Mouse (Mus musculus): Measurements from ENCODE around the gene Rab36. TPM values are rescaled to one million over a fixed set of nuclear protein-coding genes. Genes with fewer than 3 reads are reported as not detected.

The Rab36 gene
- total and polyA plus RNA-seq, 2 experiments, result 0.18 to 0.70 TPM

- WGBS, result 18% methylated on average over 17 of the region's 17 CpGs
- no peaks in the 10 kb centered on the region for H3K79me2 ChIP-seq (ENCODE audit: control insufficient read depth, insufficient read depth, low read length)
- no peak overlapping the region for H3K27ac ChIP-seq (replicated peaks; ENCODE audit: insufficient read depth, low read depth, low read length)
- no peaks in the 10 kb centered on the region for H3K27me3 ChIP-seq (ENCODE audit: control insufficient read depth, insufficient read depth, low read length)
- no peak overlapping the region for H3K9ac ChIP-seq (ENCODE audit: low read depth, low read length)
- H3K36me3 ChIP-seq (ENCODE audit: control insufficient read depth, insufficient read depth, low read length), result no peaks in the 10 kb centered on the region
- H3K4me1 ChIP-seq (ENCODE audit: control insufficient read depth, insufficient read depth, low read length), result no peaks in the 10 kb centered on the region
- TF ChIP-seq POLR2A (IDR thresholded peaks at IDR 0.05; ENCODE audit: extremely low read depth, insufficient read depth, low read length) (no peak), CTCF (IDR thresholded peaks at IDR 0.05; ENCODE audit: low read depth, low read length) (no peak)
- H3K4me3 ChIP-seq (ENCODE audit: insufficient read depth, low read depth, low read length), result no peak overlapping the region
- no peak for DNase-seq (ENCODE audit: extremely low read depth, low read depth, low spot score)
Measured at GRCm38 (mm10) chr10:74995377-74995776, 41.5 kb upstream of the Rab36 start.

GRCm38 (mm10) chr10:75001391-75001790, 35.5 kb upstream of the Rab36 start:
- WGBS, result 90% methylated on average over 8 of the region's 8 CpGs
- H3K27ac ChIP-seq (replicated peaks; ENCODE audit: insufficient read depth, low read depth, low read length), result no peak overlapping the region
- TF ChIP-seq CTCF (IDR thresholded peaks at IDR 0.05; ENCODE audit: low read depth, low read length) (no peak), POLR2A (IDR thresholded peaks at IDR 0.05; ENCODE audit: extremely low read depth, insufficient read depth, low read length) (no peak)
- no peak for DNase-seq (ENCODE audit: extremely low read depth, low read depth, low spot score)
- no peak overlapping the region for H3K4me3 ChIP-seq (ENCODE audit: insufficient read depth, low read depth, low read length)
- no peaks in the 10 kb centered on the region for H3K4me1 ChIP-seq (ENCODE audit: control insufficient read depth, insufficient read depth, low read length)
- H3K36me3 ChIP-seq (ENCODE audit: control insufficient read depth, insufficient read depth, low read length), result no peaks in the 10 kb centered on the region
- H3K27me3 ChIP-seq (ENCODE audit: control insufficient read depth, insufficient read depth, low read length), result no peaks in the 10 kb centered on the region
- no peak overlapping the region for H3K9ac ChIP-seq (ENCODE audit: low read depth, low read length)
- no peaks in the 10 kb centered on the region for H3K79me2 ChIP-seq (ENCODE audit: control insufficient read depth, insufficient read depth, low read length)

GRCm38 (mm10) chr10:75004067-75004466, 32.8 kb upstream of the Rab36 start:
- H3K4me3 ChIP-seq (ENCODE audit: insufficient read depth, low read depth, low read length), result no peak overlapping the region
- 38% methylated on average over 3 of the region's 3 CpGs for WGBS
- H3K27me3 ChIP-seq (ENCODE audit: control insufficient read depth, insufficient read depth, low read length), result no peaks in the 10 kb centered on the region
- H3K9ac ChIP-seq (ENCODE audit: low read depth, low read length), result no peak overlapping the region
- H3K36me3 ChIP-seq (ENCODE audit: control insufficient read depth, insufficient read depth, low read length), result no peaks in the 10 kb centered on the region
- H3K27ac ChIP-seq (replicated peaks; ENCODE audit: insufficient read depth, low read depth, low read length), result no peak overlapping the region
- no peak for TF ChIP-seq POLR2A (IDR thresholded peaks at IDR 0.05; ENCODE audit: extremely low read depth, insufficient read depth, low read length)
- no peak for TF ChIP-seq CTCF (IDR thresholded peaks at IDR 0.05; ENCODE audit: low read depth, low read length)
- H3K4me1 ChIP-seq (ENCODE audit: control insufficient read depth, insufficient read depth, low read length), result no peaks in the 10 kb centered on the region
- DNase-seq (ENCODE audit: extremely low read depth, low read depth, low spot score), result no peak
- no peaks in the 10 kb centered on the region for H3K79me2 ChIP-seq (ENCODE audit: control insufficient read depth, insufficient read depth, low read length)

GRCm38 (mm10) chr10:75006889-75007662, 29.8 kb upstream of the Rab36 start:
- H3K79me2 ChIP-seq (ENCODE audit: control insufficient read depth, insufficient read depth, low read length), result no peaks in the 10 kb centered on the region
- no peaks in the 10 kb centered on the region for H3K27me3 ChIP-seq (ENCODE audit: control insufficient read depth, insufficient read depth, low read length)
- H3K27ac ChIP-seq (replicated peaks; ENCODE audit: insufficient read depth, low read depth, low read length), result no peak overlapping the region
- TF ChIP-seq POLR2A (IDR thresholded peaks at IDR 0.05; ENCODE audit: extremely low read depth, insufficient read depth, low read length) (no peak), CTCF (IDR thresholded peaks at IDR 0.05; ENCODE audit: low read depth, low read length) (no peak)
- DNase-seq (ENCODE audit: extremely low read depth, low read depth, low spot score), result no peak
- no peaks in the 10 kb centered on the region for H3K4me1 ChIP-seq (ENCODE audit: control insufficient read depth, insufficient read depth, low read length)
- no peak overlapping the region for H3K4me3 ChIP-seq (ENCODE audit: insufficient read depth, low read depth, low read length)
- 87% methylated on average over 8 of the region's 8 CpGs for WGBS
- H3K36me3 ChIP-seq (ENCODE audit: control insufficient read depth, insufficient read depth, low read length), result no peaks in the 10 kb centered on the region
- H3K9ac ChIP-seq (ENCODE audit: low read depth, low read length), result no peak overlapping the region

- H3K36me3 ChIP-seq (ENCODE audit: control insufficient read depth, insufficient read depth, low read length), result no peaks in the 10 kb centered on the region
- no peaks in the 10 kb centered on the region for H3K27me3 ChIP-seq (ENCODE audit: control insufficient read depth, insufficient read depth, low read length)
- H3K79me2 ChIP-seq (ENCODE audit: control insufficient read depth, insufficient read depth, low read length), result no peaks in the 10 kb centered on the region
- no peak overlapping the region for H3K4me3 ChIP-seq (ENCODE audit: insufficient read depth, low read depth, low read length)
- no peak overlapping the region for H3K27ac ChIP-seq (replicated peaks; ENCODE audit: insufficient read depth, low read depth, low read length)
- DNase-seq (ENCODE audit: extremely low read depth, low read depth, low spot score), result no peak
- no peaks in the 10 kb centered on the region for H3K4me1 ChIP-seq (ENCODE audit: control insufficient read depth, insufficient read depth, low read length)
- no peak overlapping the region for H3K9ac ChIP-seq (ENCODE audit: low read depth, low read length)
- 93% methylated on average over 15 of the region's 15 CpGs for WGBS
- TF ChIP-seq CTCF (IDR thresholded peaks at IDR 0.05; ENCODE audit: low read depth, low read length) (no peak), POLR2A (IDR thresholded peaks at IDR 0.05; ENCODE audit: extremely low read depth, insufficient read depth, low read length) (no peak)
Measured at GRCm38 (mm10) chr10:75010704-75011103, 26.2 kb upstream of the Rab36 start.

GRCm38 (mm10) chr10:75015465-75015864, 21.4 kb upstream of the Rab36 start:
- H3K36me3 ChIP-seq (ENCODE audit: control insufficient read depth, insufficient read depth, low read length), result no peaks in the 10 kb centered on the region
- no peak for DNase-seq (ENCODE audit: extremely low read depth, low read depth, low spot score)
- H3K9ac ChIP-seq (ENCODE audit: low read depth, low read length), result no peak overlapping the region
- no peak overlapping the region for H3K4me3 ChIP-seq (ENCODE audit: insufficient read depth, low read depth, low read length)
- WGBS, result 81% methylated on average over 14 of the region's 14 CpGs
- no peaks in the 10 kb centered on the region for H3K27me3 ChIP-seq (ENCODE audit: control insufficient read depth, insufficient read depth, low read length)
- TF ChIP-seq POLR2A (IDR thresholded peaks at IDR 0.05; ENCODE audit: extremely low read depth, insufficient read depth, low read length) (no peak), CTCF (IDR thresholded peaks at IDR 0.05; ENCODE audit: low read depth, low read length) (no peak)
- no peaks in the 10 kb centered on the region for H3K4me1 ChIP-seq (ENCODE audit: control insufficient read depth, insufficient read depth, low read length)
- no peaks in the 10 kb centered on the region for H3K79me2 ChIP-seq (ENCODE audit: control insufficient read depth, insufficient read depth, low read length)
- H3K27ac ChIP-seq (replicated peaks; ENCODE audit: insufficient read depth, low read depth, low read length), result no peak overlapping the region
